8 mouse cellular contexts compared by ENCODE assay signal in the genomic region with DNA sequence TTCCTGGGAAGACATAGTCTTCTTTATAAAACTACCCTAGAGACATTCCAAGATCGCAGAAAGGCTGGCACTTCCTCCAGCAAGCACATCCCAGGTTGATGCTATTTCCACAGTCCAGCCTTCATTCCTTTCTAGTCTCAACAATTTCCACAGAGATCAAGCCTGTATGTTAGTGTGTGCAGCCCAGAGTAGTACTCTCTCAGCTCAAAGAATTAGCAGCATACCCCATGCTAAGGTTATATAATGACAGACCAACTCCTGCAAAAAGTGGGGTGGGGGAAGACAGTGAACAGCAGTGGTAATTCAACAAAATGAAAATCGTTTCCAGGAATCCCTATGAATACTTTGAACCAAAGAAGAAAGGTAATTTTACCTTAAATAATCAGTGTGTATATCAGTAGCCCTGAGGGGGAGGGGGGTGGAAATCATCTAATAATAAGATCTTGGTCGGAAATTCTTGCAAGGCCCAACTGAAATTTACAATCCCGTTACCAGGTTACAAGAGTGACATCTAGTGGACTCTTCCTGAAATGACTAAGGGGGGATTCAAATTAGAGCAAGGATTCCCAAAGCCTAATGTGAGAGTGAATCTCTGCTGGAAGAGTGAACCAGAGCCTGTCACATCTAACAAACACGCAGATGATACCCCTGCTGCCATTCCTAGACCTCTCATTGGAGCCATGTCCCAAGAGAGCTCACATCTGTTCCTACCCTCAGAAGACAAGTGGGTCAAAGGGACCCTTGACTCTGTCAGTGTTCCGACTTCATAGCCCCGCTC.
DNase-seq lines count a peak whose midpoint lies in the region; ATAC-seq and TF ChIP-seq lines count a peak whose summit lies in the region.

No protein-coding gene starts in this region.

- H3K36me3 ChIP-seq in limb, embryonic 11.5 days (ENCODE audit: control insufficient read depth, insufficient read depth, low read length): no peaks in the 10 kb centered on the region
- no peaks in the 10 kb centered on the region for H3K36me3 ChIP-seq in limb, embryonic 10.5 days
- H3K36me3 ChIP-seq in hindbrain, postnatal 0 days (ENCODE audit: insufficient read depth, low read length): no peaks in the 10 kb centered on the region
- no peaks in the 10 kb centered on the region for H3K36me3 ChIP-seq in splenic B cell, adult 2 months (ENCODE audit: control insufficient read depth, insufficient read depth, low read length, poor library complexity, severe bottlenecking)

- H3K4me1 ChIP-seq in limb, embryonic 11.5 days (ENCODE audit: control insufficient read depth, insufficient read depth, low read length): no peaks in the 10 kb centered on the region
- H3K4me1 ChIP-seq in limb, embryonic 10.5 days: no peaks in the 10 kb centered on the region
- no peaks in the 10 kb centered on the region for H3K4me1 ChIP-seq in hindbrain, postnatal 0 days (ENCODE audit: insufficient read depth, low read length)

- peak; percentile 85 for TF ChIP-seq CTCF in hindbrain, postnatal 0 days (IDR thresholded peaks at IDR 0.05; ENCODE audit: low read depth)

- 47% methylated on average over 7 of the region's 7 CpGs for WGBS in limb, embryonic 11.5 days
- 48% methylated on average over 7 of the region's 7 CpGs for WGBS in limb, embryonic 10.5 days
- 42% methylated on average over 7 of the region's 7 CpGs for WGBS in hindbrain, postnatal 0 days

- no peak overlapping the region for H3K4me2 ChIP-seq in limb, embryonic 11.5 days (ENCODE audit: low read depth, severe bottlenecking)
- no peak overlapping the region for H3K4me2 ChIP-seq in hindbrain, postnatal 0 days (ENCODE audit: low read depth, low read length)

- ATAC-seq in limb, embryonic 11.5 days (ENCODE audit: insufficient number of reproducible peaks, low FRiP score, low TSS enrichment, low read depth): 0 out of 2 replicates have a peak, but pooled peaks have one; percentile 47
- peak; percentile 80 for ATAC-seq in hindbrain, postnatal 0 days

- H3K27ac ChIP-seq in limb, embryonic 11.5 days (replicated peaks; ENCODE audit: low read depth, low read length): no peak overlapping the region
- no peak overlapping the region for H3K27ac ChIP-seq in limb, embryonic 10.5 days
- H3K27ac ChIP-seq in hindbrain, postnatal 0 days: no peak overlapping the region

- DNase-seq in limb, embryonic 11.5 days (ENCODE audit: low spot score): no peak
- no peak for DNase-seq in limb, embryonic 10.5 days (ENCODE audit: low spot score)
- DNase-seq in NIH3T3 (ENCODE audit: low read depth): peak; percentile 81
- peak; percentile 82 for DNase-seq in embryo, embryonic 10.5 days (ENCODE audit: low spot score)
- DNase-seq in hindbrain, postnatal 0 days (ENCODE audit: low spot score): peak; percentile 87
- peak; percentile 35 for DNase-seq in lung, postnatal 36 days
- peak; percentile 48 for DNase-seq in splenic B cell, adult 2 months (ENCODE audit: low read depth, low spot score)
- DNase-seq in ovary, postnatal 36 days (ENCODE audit: low spot score): no peak

- H3K9me3 ChIP-seq in limb, embryonic 11.5 days (ENCODE audit: control insufficient read depth, low read length): no peaks in the 10 kb centered on the region
- no peaks in the 10 kb centered on the region for H3K9me3 ChIP-seq in limb, embryonic 10.5 days (replicated peaks)
- no peaks in the 10 kb centered on the region for H3K9me3 ChIP-seq in hindbrain, postnatal 0 days (ENCODE audit: low read length)

- no peak overlapping the region for H3K4me3 ChIP-seq in limb, embryonic 11.5 days (ENCODE audit: low read depth, low read length)
- no peak overlapping the region for H3K4me3 ChIP-seq in limb, embryonic 10.5 days
- H3K4me3 ChIP-seq in hindbrain, postnatal 0 days (ENCODE audit: low read length): no peak overlapping the region

- no peaks in the 10 kb centered on the region for H3K27me3 ChIP-seq in limb, embryonic 11.5 days (ENCODE audit: control insufficient read depth, insufficient read depth, low read length)
- no peaks in the 10 kb centered on the region for H3K27me3 ChIP-seq in limb, embryonic 10.5 days (ENCODE audit: low read depth, poor library complexity, severe bottlenecking)
- H3K27me3 ChIP-seq in hindbrain, postnatal 0 days (ENCODE audit: insufficient read depth, low read length): no peaks in the 10 kb centered on the region
- no peaks in the 10 kb centered on the region for H3K27me3 ChIP-seq in splenic B cell, adult 2 months (ENCODE audit: control insufficient read depth, insufficient read depth, low read length, poor library complexity, severe bottlenecking)

- H3K9ac ChIP-seq in limb, embryonic 11.5 days (ENCODE audit: low read length): no peak overlapping the region
- no peak overlapping the region for H3K9ac ChIP-seq in hindbrain, postnatal 0 days (replicated peaks; ENCODE audit: low read length)

Comparison
In these comparisons a context has a peak if more than half of its experiments do, and no peak if none do; other contexts are left out.
1. DNase-seq: peak in NIH3T3 (single experiment), embryo, embryonic 10.5 days (single experiment), hindbrain, postnatal 0 days (single experiment), lung, postnatal 36 days (single experiment) and splenic B cell, adult 2 months (single experiment); none in limb, embryonic 11.5 days (single experiment), limb, embryonic 10.5 days (single experiment) and ovary, postnatal 36 days (single experiment).